ENCODE assay signal across 8 mouse cellular contexts in the genomic region with DNA sequence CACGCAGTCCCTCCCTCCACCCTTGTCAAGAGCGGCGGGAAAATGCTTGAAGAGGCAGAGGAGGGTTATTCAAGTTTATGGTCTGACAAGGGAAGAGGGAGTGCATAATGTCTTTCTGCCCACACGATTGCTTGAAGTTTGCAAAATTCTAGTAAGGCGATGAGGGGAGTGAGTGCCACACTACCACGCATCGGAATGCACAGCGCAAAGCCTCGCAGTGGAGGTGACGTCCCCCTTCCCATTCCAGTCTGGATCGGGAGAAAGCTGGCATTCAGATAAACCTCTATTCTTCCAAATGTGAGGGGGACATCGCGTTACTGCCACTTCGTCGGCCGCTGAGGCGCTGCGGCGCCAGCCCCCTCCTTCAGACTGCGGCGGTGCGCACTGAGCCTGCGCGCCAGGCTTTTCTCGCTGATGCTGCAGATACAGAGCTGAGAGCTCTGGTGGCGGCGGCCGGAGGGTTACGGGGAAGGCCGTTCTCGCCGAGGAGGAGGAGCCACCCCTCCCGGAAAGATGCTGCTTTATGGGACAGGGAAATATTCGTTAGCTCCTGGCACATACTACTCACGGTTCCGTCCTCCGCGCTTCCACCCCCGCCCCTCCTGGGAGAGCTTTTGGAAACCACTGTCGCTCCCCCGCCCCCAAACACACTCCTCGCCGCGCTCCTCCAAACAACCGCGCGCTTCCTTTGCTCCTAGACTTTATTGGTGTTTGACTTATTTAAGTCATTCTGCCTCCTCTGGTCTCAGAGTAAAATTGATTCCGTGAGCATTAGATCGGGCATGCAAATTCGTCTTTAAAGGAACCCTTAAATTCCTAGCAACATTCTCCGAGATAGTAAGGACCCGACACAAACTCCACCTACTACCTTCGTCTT. TPM values are rescaled to one million over a fixed set of nuclear protein-coding genes. Genes with fewer than 3 reads are reported as not detected.
DNase-seq lines count a peak whose midpoint lies in the region; ATAC-seq lines count a peak whose summit lies in the region.

No protein-coding gene starts in this region.

- peak overlapping the region; percentile 56 for H3K4me3 ChIP-seq in forebrain, embryonic 11.5 days (ENCODE audit: low read depth, low read length)
- H3K4me3 ChIP-seq in heart, embryonic 16.5 days (ENCODE audit: low read length): peak overlapping the region; percentile 83
- peak overlapping the region; percentile 63 for H3K4me3 ChIP-seq in liver, embryonic 15.5 days (replicated peaks)
- H3K4me3 ChIP-seq in neural tube, embryonic 13.5 days: peak overlapping the region; percentile 73

- H3K4me1 ChIP-seq in forebrain, embryonic 11.5 days (replicated peaks; ENCODE audit: control insufficient read depth, insufficient read depth, low read length): 0 out of 2 replicates have a peak, but pooled peaks cover 3% of the 10 kb centered on the region
- H3K4me1 ChIP-seq in heart, embryonic 16.5 days (ENCODE audit: control insufficient read depth, insufficient read depth, low read length): 0 out of 2 replicates have a peak, but pooled peaks cover 2% of the 10 kb centered on the region
- peaks cover 61% of the 10 kb centered on the region for H3K4me1 ChIP-seq in liver, embryonic 15.5 days (replicated peaks)
- H3K4me1 ChIP-seq in neural tube, embryonic 13.5 days (replicated peaks): peaks cover 16% of the 10 kb centered on the region

- H3K36me3 ChIP-seq in forebrain, embryonic 11.5 days (ENCODE audit: control insufficient read depth, insufficient read depth, low read length): no peaks in the 10 kb centered on the region
- H3K36me3 ChIP-seq in heart, embryonic 16.5 days (ENCODE audit: control insufficient read depth, insufficient read depth): no peaks in the 10 kb centered on the region
- no peaks in the 10 kb centered on the region for H3K36me3 ChIP-seq in liver, embryonic 15.5 days (replicated peaks)
- no peaks in the 10 kb centered on the region for H3K36me3 ChIP-seq in neural tube, embryonic 13.5 days

- H3K4me2 ChIP-seq in forebrain, embryonic 11.5 days (ENCODE audit: low read depth, low read length, severe bottlenecking): peak overlapping the region; percentile 95
- H3K4me2 ChIP-seq in heart, embryonic 16.5 days (ENCODE audit: low read depth, low read length): peak overlapping the region; percentile 97
- peak overlapping the region; percentile 88 for H3K4me2 ChIP-seq in liver, embryonic 15.5 days
- peak overlapping the region; percentile 92 for H3K4me2 ChIP-seq in neural tube, embryonic 13.5 days

- DNase-seq in 3T3-L1 (ENCODE audit: low read depth, low spot score): peak; percentile 84
- peak; percentile 58 for DNase-seq in c-Kit-positive CD71-positive TER-119-negative erythroid progenitor cells, embryonic 14.5 days (ENCODE audit: low read depth)
- peak; percentile 86 for DNase-seq in forebrain, embryonic 11.5 days (ENCODE audit: low spot score)
- DNase-seq in kidney, postnatal 36 days: peak; percentile 60 to 77
- DNase-seq in testis, postnatal 10 days (ENCODE audit: low spot score): peak; percentile 78

- WGBS in forebrain, embryonic 11.5 days: under 1% methylated on average over 49 of the region's 53 CpGs
- WGBS in heart, embryonic 16.5 days: under 1% methylated on average over 53 of the region's 53 CpGs
- 1% methylated on average over 53 of the region's 53 CpGs for WGBS in liver, embryonic 15.5 days (ENCODE audit: insufficient replicate concordance)
- WGBS in neural tube, embryonic 13.5 days: under 1% methylated on average over 53 of the region's 53 CpGs

- peak; percentile 71 for ATAC-seq in forebrain, embryonic 11.5 days (replicated peaks; ENCODE audit: low FRiP score)
- peak; percentile 35 for ATAC-seq in heart, embryonic 16.5 days (replicated peaks; ENCODE audit: extremely low read depth, insufficient read depth, low FRiP score)
- ATAC-seq in liver, embryonic 15.5 days (ENCODE audit: insufficient read depth): peak; percentile 50
- ATAC-seq in neural tube, embryonic 13.5 days (ENCODE audit: low read depth): peak; percentile 69

- no peaks in the 10 kb centered on the region for H3K9me3 ChIP-seq in forebrain, embryonic 11.5 days (ENCODE audit: control insufficient read depth, low read length)
- H3K9me3 ChIP-seq in heart, embryonic 16.5 days (replicated peaks; ENCODE audit: control insufficient read depth, low read length): no peaks in the 10 kb centered on the region
- no peaks in the 10 kb centered on the region for H3K9me3 ChIP-seq in liver, embryonic 15.5 days (replicated peaks)
- no peaks in the 10 kb centered on the region for H3K9me3 ChIP-seq in neural tube, embryonic 13.5 days

- H3K9ac ChIP-seq in forebrain, embryonic 11.5 days (ENCODE audit: low read length): peak overlapping the region; percentile 64
- peak overlapping the region; percentile 91 for H3K9ac ChIP-seq in heart, embryonic 16.5 days (ENCODE audit: low read length)
- H3K9ac ChIP-seq in liver, embryonic 15.5 days: peak overlapping the region; percentile 46; the same call in 1 of the 2 replicates
- H3K9ac ChIP-seq in neural tube, embryonic 13.5 days: peak overlapping the region; percentile 85

- peaks cover 9% of the 10 kb centered on the region; the same call in 1 of the 2 replicates for H3K27me3 ChIP-seq in forebrain, embryonic 11.5 days (ENCODE audit: control insufficient read depth, insufficient read depth, low read length)
- no peaks in the 10 kb centered on the region for H3K27me3 ChIP-seq in heart, embryonic 16.5 days (ENCODE audit: control insufficient read depth, insufficient read depth, low read length)
- peaks cover 70% of the 10 kb centered on the region for H3K27me3 ChIP-seq in liver, embryonic 15.5 days
- peaks cover 4% of the 10 kb centered on the region; the same call in 1 of the 2 replicates for H3K27me3 ChIP-seq in neural tube, embryonic 13.5 days

- H3K27ac ChIP-seq in forebrain, embryonic 11.5 days (ENCODE audit: low read depth, low read length): peak overlapping the region; percentile 58; the same call in 1 of the 2 replicates
- H3K27ac ChIP-seq in heart, embryonic 16.5 days (ENCODE audit: low read length): peak overlapping the region; percentile 97
- peak overlapping the region; percentile 34; the same call in 1 of the 2 replicates for H3K27ac ChIP-seq in liver, embryonic 15.5 days (replicated peaks)
- peak overlapping the region; percentile 94 for H3K27ac ChIP-seq in neural tube, embryonic 13.5 days (replicated peaks)

RNA-seq across cellular contexts. Expression of gene Pcdh7, which starts 2.0 kb away (rescaled TPM):
- 4.8 and 5.1 TPM in 2 replicates for polyA plus RNA-seq in forebrain, embryonic 11.5 days (2014; fragmentation: Nextera tagmentation; extraction: Ambion mirVana)
- polyA plus RNA-seq in heart, embryonic 16.5 days (2015; fragmentation: Nextera tagmentation; extraction: Ambion mirVana): 22.7 and 22.8 TPM in 2 replicates
- 0.29 and 0.40 TPM in 2 replicates for polyA plus RNA-seq in liver, embryonic 15.5 days (2015; fragmentation: Nextera tagmentation; extraction: Ambion mirVana)
- 20.7 and 21.2 TPM in 2 replicates for polyA plus RNA-seq in neural tube, embryonic 13.5 days (2015; fragmentation: Nextera tagmentation; extraction: Ambion mirVana)

Comparison
In these comparisons a context has a peak if more than half of its experiments do, and no peak if none do; other contexts are left out.
1. Peak in every context shown above with its lines: DNase-seq, ATAC-seq, H3K4me3 ChIP-seq and H3K27ac ChIP-seq.
2. H3K27ac ChIP-seq: peak in every context shown above with its lines; median percentile 97 in heart, embryonic 16.5 days; 94 in neural tube, embryonic 13.5 days; 58 in forebrain, embryonic 11.5 days; 34 in liver, embryonic 15.5 days.